Mouse (Mus musculus): Measurements from ENCODE around the gene Nuak1. TPM values are rescaled to one million over a fixed set of nuclear protein-coding genes. Genes with fewer than 3 reads are reported as not detected.
A peak's percentile ranks its signal among the peaks of the same experiment; 100 is the strongest.

The Nuak1 gene
- polyA plus RNA-seq, 1 experiment from 2014 or later = 0.70 TPM

DNA sequence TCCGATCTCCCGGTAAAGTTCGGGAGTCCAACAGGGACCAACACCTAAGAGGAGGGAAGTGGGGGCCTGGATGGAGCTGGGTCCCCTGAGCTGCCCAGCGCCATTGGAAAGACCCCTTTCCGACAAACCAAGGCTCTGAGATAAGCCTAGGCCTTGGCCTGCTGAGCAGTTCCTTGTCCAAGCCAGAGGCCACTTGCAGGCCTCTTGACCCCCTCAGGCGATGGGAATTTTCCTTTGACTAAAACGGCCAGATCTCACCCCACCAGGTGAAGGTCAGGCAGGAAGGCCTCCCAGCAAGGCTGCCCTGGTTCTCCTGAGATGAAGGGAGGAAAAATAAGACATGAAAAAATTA lies 1.0 kb upstream of the Nuak1 start:
- DNase-seq (ENCODE audit: low spot score) (no peak), ATAC-seq (replicated peaks; ENCODE audit: low FRiP score) (no peak)
- Histone ChIP-seq H3K9ac (ENCODE audit: low read depth, low read length) (peak overlapping the region; percentile 84), H3K4me3 (ENCODE audit: low read depth, low read length) (peak overlapping the region; percentile 65), H3K4me2 (peak overlapping the region; percentile 86), H3K27ac (ENCODE audit: low read depth, low read length) (peak overlapping the region; percentile 79), H3K9me3 (ENCODE audit: control insufficient read depth, low read length) (no peaks in the 10 kb centered on the region), H3K27me3 (replicated peaks; ENCODE audit: control insufficient read depth, insufficient read depth, low read length) (peaks cover 40% of the 10 kb centered on the region), H3K36me3 (ENCODE audit: control insufficient read depth, insufficient read depth, low read length) (no peaks in the 10 kb centered on the region), H3K4me1 (replicated peaks; ENCODE audit: control insufficient read depth, insufficient read depth, low read length) (peaks cover 10% of the 10 kb centered on the region)
- WGBS = 4% methylated on average over 7 of the region's 7 CpGs

DNA sequence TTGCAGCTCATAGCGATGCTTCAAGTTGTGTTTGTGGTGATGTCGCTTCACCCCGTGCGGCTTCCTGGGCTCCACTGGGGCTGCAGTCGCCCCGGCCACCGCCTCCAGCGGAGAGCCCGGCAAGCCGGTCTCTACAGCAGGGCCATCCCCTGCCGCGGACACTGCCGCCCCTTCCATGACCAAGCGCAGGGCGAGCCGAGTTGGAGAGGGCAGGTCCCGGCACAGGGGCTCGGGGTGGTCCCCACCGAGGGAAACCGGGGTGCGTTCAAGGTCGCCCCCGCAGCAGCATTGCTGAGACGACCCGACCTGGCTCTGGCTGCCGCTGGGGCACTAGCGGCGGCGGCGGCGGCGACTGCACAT lies 236 bp downstream of the Nuak1 start:
- ATAC-seq (replicated peaks; ENCODE audit: low FRiP score) (peak; percentile 15; the same call in 1 of the 2 replicates), DNase-seq (ENCODE audit: low spot score) (no peak)
- H3K27ac ChIP-seq (ENCODE audit: low read depth, low read length) = peak overlapping the region; percentile 19; the same call in 1 of the 2 replicates
- H3K9ac ChIP-seq (ENCODE audit: low read depth, low read length) = peak overlapping the region; percentile 84
- peak overlapping the region; percentile 65 for H3K4me3 ChIP-seq (ENCODE audit: low read depth, low read length)
- peak overlapping the region; percentile 86 for H3K4me2 ChIP-seq
- no peaks in the 10 kb centered on the region for H3K9me3 ChIP-seq (ENCODE audit: control insufficient read depth, low read length)
- peaks cover 10% of the 10 kb centered on the region for H3K4me1 ChIP-seq (replicated peaks; ENCODE audit: control insufficient read depth, insufficient read depth, low read length)
- H3K36me3 ChIP-seq (ENCODE audit: control insufficient read depth, insufficient read depth, low read length) = no peaks in the 10 kb centered on the region
- WGBS = 0% methylated on average over 32 of the region's 32 CpGs
- H3K27me3 ChIP-seq (replicated peaks; ENCODE audit: control insufficient read depth, insufficient read depth, low read length) = peaks cover 40% of the 10 kb centered on the region

DNA sequence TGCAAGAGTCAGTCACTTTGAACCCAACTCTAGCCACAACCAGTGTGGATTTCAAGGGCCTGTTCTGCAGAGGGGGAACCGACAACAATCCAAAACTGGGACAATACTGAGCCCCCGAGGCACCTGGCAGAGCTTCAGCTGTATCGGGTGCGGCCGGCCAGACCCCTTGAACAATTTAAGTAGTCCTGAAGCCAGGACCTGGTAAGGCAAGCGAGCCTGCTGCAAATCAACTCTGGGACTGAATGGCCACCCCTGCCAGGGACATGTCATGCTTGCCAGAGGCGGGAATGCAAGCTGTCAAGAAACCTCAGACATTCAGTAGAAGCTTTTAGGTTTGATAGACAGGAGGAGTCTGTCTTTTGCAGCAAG lies 1.2 kb downstream of the Nuak1 start:
- DNase-seq (ENCODE audit: low spot score) (no peak), ATAC-seq (replicated peaks; ENCODE audit: low FRiP score) (no peak)
- Histone ChIP-seq H3K4me1 (replicated peaks; ENCODE audit: control insufficient read depth, insufficient read depth, low read length) (peaks cover 10% of the 10 kb centered on the region), H3K9me3 (ENCODE audit: control insufficient read depth, low read length) (no peaks in the 10 kb centered on the region), H3K27me3 (replicated peaks; ENCODE audit: control insufficient read depth, insufficient read depth, low read length) (peaks cover 40% of the 10 kb centered on the region), H3K36me3 (ENCODE audit: control insufficient read depth, insufficient read depth, low read length) (no peaks in the 10 kb centered on the region), H3K9ac (ENCODE audit: low read depth, low read length) (no peak overlapping the region), H3K27ac (ENCODE audit: low read depth, low read length) (no peak overlapping the region), H3K4me3 (ENCODE audit: low read depth, low read length) (peak overlapping the region; percentile 65), H3K4me2 (peak overlapping the region; percentile 86)
- 31% methylated on average over 7 of the region's 7 CpGs for WGBS

DNA sequence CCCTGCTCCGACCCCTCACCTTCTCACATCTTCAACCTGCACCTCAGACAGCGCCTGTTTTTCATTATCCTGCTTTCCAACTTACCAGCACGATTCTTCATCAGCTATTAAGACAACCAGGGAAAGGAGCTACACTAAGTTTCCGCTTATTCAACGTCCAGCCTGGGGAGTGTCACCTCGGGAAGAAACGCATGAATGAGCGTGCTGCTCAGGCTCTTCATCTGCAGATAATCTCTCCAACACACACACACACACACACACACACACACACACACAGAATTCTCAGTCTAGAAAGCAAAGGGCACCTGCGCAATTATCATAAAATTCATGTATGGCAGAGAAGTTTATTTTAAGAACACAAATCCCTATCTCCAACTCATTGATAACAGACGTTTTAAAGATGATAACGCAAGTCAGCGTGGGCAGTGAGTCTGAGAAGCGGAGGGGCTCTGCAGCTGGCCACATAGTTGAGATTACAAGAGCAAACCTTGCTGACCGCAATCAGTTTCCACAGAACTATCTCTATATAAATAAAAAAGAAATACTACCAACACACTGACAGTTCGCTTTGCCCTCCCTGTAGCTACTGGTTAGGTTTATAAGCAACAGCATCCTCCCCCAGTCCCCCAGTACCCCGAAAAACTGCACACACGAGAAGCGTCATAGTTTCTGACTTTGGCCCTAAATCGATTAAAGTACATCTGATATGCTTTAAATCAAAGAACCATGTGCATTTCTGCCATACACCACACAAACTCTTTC lies 1.8 kb downstream of the Nuak1 start:
- peaks cover 40% of the 10 kb centered on the region for H3K27me3 ChIP-seq (replicated peaks; ENCODE audit: control insufficient read depth, insufficient read depth, low read length)
- no peak overlapping the region for H3K27ac ChIP-seq (ENCODE audit: low read depth, low read length)
- DNase-seq (ENCODE audit: low spot score) (no peak), ATAC-seq (replicated peaks; ENCODE audit: low FRiP score) (no peak)
- peak overlapping the region; percentile 86 for H3K4me2 ChIP-seq
- H3K9ac ChIP-seq (ENCODE audit: low read depth, low read length) = no peak overlapping the region
- peak overlapping the region; percentile 65 for H3K4me3 ChIP-seq (ENCODE audit: low read depth, low read length)
- WGBS = 27% methylated on average over 19 of the region's 19 CpGs
- H3K36me3 ChIP-seq (ENCODE audit: control insufficient read depth, insufficient read depth, low read length) = no peaks in the 10 kb centered on the region
- no peaks in the 10 kb centered on the region for H3K9me3 ChIP-seq (ENCODE audit: control insufficient read depth, low read length)
- H3K4me1 ChIP-seq (replicated peaks; ENCODE audit: control insufficient read depth, insufficient read depth, low read length) = peaks cover 10% of the 10 kb centered on the region

DNA sequence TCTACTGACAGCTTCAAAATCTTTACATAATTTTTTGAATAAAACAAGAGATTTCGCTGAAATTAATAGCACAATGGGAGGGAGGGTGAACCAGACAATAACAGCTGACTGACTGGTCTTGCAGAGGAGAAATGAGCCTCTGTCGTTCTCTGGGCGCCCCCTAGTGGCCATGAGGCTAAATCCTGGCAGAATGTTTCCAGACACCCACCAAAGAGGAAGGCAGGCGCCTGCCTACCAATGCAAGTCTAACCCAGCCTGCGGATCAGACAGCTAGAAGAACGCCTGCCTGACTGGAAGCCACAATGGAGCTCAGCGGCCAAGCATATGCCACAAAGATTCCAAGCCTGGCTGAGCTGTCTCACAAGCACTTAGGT lies 2.4 kb downstream of the Nuak1 start:
- Histone ChIP-seq H3K4me2 (peak overlapping the region; percentile 86), H3K9me3 (ENCODE audit: control insufficient read depth, low read length) (no peaks in the 10 kb centered on the region), H3K4me1 (replicated peaks; ENCODE audit: control insufficient read depth, insufficient read depth, low read length) (peaks cover 10% of the 10 kb centered on the region), H3K4me3 (ENCODE audit: low read depth, low read length) (peak overlapping the region; percentile 65; the same call in 1 of the 2 replicates), H3K9ac (ENCODE audit: low read depth, low read length) (no peak overlapping the region), H3K27ac (ENCODE audit: low read depth, low read length) (no peak overlapping the region), H3K27me3 (replicated peaks; ENCODE audit: control insufficient read depth, insufficient read depth, low read length) (peaks cover 40% of the 10 kb centered on the region), H3K36me3 (ENCODE audit: control insufficient read depth, insufficient read depth, low read length) (no peaks in the 10 kb centered on the region)
- ATAC-seq (replicated peaks; ENCODE audit: low FRiP score) (no peak), DNase-seq (ENCODE audit: low spot score) (peak; percentile 90)
- WGBS = 2% methylated on average over 7 of the region's 7 CpGs

DNA sequence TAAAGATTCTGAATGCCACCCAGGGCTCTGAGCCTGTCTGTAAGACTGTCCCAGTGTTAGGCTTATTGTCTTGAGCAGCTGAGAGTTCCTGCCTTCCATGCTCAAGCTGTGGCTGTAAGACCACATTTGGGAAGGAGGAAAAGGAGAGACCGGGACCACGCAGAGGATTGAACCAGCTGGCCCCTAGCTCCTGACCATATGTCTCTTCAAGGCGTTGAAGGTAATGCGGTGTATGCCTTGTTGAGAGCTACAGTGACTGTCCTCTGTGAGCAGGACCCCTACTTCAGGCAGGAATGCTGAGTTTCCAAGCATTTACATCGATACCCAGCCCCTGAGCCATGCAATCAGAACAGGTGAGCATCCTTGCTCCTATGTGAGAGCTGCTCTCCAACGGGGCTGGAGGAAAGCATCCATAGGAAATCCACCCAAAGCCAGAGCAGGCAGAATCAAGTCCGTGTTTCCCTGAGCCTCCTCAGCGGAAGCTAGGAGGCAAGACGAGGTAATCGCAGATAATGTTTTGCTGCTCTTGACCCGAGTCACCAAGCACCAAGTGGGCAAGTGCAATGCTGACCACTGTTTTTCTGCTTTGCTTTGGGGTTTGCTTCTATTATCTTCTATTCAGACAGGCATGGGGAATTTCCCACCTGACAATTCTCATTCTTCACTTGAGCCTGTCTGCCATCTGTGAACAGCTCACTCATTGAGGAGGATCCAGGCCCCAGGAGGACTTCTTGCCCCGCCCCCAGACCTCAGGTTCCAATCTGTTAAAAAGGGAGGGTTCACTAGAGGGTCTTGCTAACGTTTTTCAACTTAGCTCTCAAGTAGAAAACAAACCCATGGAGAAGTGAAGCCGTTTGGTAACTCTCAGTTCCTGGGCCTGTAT lies 3.0 kb downstream of the Nuak1 start:
- Histone ChIP-seq H3K9ac (ENCODE audit: low read depth, low read length) (no peak overlapping the region), H3K27ac (ENCODE audit: low read depth, low read length) (no peak overlapping the region), H3K4me3 (ENCODE audit: low read depth, low read length) (no peak overlapping the region), H3K27me3 (replicated peaks; ENCODE audit: control insufficient read depth, insufficient read depth, low read length) (peaks cover 40% of the 10 kb centered on the region), H3K4me1 (replicated peaks; ENCODE audit: control insufficient read depth, insufficient read depth, low read length) (peaks cover 10% of the 10 kb centered on the region), H3K4me2 (peak overlapping the region; percentile 15; the same call in 1 of the 2 replicates), H3K9me3 (ENCODE audit: control insufficient read depth, low read length) (no peaks in the 10 kb centered on the region), H3K36me3 (ENCODE audit: control insufficient read depth, insufficient read depth, low read length) (no peaks in the 10 kb centered on the region)
- 46% methylated on average over 14 of the region's 14 CpGs for WGBS
- DNase-seq (ENCODE audit: low spot score) (no peak), ATAC-seq (replicated peaks; ENCODE audit: low FRiP score) (no peak)

DNA sequence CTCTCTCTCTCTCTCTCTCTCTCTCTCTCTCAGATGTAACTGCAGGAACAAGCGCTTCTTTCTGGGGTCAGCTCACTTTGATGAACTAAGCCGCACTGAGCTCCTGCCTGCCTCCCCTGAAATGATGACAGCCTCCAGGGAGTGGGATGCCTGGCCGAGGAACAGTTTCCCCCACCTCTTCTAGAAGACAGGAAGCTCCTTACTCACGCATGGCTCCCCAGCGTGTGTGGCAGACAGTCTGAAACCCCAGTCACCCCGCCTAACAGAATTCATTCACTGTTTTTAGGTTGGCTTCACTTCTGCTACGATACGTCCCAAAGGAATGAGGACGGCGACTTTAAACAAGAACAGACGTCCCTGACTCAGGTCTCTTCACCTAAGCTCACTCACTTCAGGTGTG lies 4.5 kb downstream of the Nuak1 start:
- Histone ChIP-seq H3K4me2 (no peak overlapping the region), H3K27ac (ENCODE audit: low read depth, low read length) (no peak overlapping the region), H3K4me1 (replicated peaks; ENCODE audit: control insufficient read depth, insufficient read depth, low read length) (peaks cover 3% of the 10 kb centered on the region; the same call in 1 of the 2 replicates), H3K4me3 (ENCODE audit: low read depth, low read length) (no peak overlapping the region), H3K9me3 (ENCODE audit: control insufficient read depth, low read length) (no peaks in the 10 kb centered on the region), H3K9ac (ENCODE audit: low read depth, low read length) (no peak overlapping the region), H3K36me3 (ENCODE audit: control insufficient read depth, insufficient read depth, low read length) (no peaks in the 10 kb centered on the region), H3K27me3 (replicated peaks; ENCODE audit: control insufficient read depth, insufficient read depth, low read length) (peaks cover 26% of the 10 kb centered on the region)
- 64% methylated on average over 11 of the region's 11 CpGs for WGBS
- DNase-seq (ENCODE audit: low spot score) (no peak), ATAC-seq (replicated peaks; ENCODE audit: low FRiP score) (no peak)

DNA sequence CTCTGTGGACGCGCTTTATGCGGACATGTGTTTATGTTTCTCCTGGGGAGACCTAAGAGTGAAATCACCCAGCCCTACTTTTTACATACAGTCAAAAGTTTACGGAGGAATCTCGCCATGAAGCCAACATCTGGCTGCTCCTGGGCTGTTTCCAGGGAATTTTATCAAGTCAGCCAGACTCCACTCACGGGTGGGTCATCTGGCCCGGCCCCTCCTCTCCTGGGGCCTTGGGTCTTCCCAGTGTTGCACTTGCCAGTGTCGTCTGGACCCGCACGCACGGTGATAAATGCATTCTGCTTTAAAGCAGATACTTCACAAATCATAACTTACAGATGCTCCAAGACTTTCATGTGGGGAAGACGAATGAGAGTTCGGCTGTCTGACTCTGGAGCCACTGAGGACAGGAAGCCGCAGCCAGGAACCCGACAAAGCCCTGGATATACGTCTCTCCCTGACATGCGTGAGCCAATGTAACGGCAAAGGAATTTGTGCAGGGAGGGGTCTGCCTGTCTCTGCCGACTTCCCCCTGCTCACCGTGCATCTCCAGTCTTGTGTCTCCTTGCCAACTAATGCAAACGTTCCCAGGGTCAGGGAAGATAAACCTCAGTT lies 7.1 kb downstream of the Nuak1 start:
- DNase-seq (ENCODE audit: low spot score) (no peak), ATAC-seq (replicated peaks; ENCODE audit: low FRiP score) (no peak)
- no peaks in the 10 kb centered on the region for H3K9me3 ChIP-seq (ENCODE audit: control insufficient read depth, low read length)
- H3K9ac ChIP-seq (ENCODE audit: low read depth, low read length) = no peak overlapping the region
- WGBS = 62% methylated on average over 21 of the region's 21 CpGs
- peaks cover 3% of the 10 kb centered on the region; the same call in 1 of the 2 replicates for H3K4me1 ChIP-seq (replicated peaks; ENCODE audit: control insufficient read depth, insufficient read depth, low read length)
- H3K4me2 ChIP-seq = no peak overlapping the region
- H3K27me3 ChIP-seq (replicated peaks; ENCODE audit: control insufficient read depth, insufficient read depth, low read length) = no peaks in the 10 kb centered on the region; the same call in 1 of the 2 replicates
- no peak overlapping the region for H3K27ac ChIP-seq (ENCODE audit: low read depth, low read length)
- no peaks in the 10 kb centered on the region for H3K36me3 ChIP-seq (ENCODE audit: control insufficient read depth, insufficient read depth, low read length)
- H3K4me3 ChIP-seq (ENCODE audit: low read depth, low read length) = no peak overlapping the region

Data from liver, embryonic 11.5 days (tissue).